Mouse (Mus musculus) thymus, adult 2 months (tissue): ENCODE data around the gene Pla1a.

ENCODE experiments used
- CTCF ChIP-seq: fragments of 200-500 bp; IDR thresholded peaks from 2 replicates; pipeline ENCODE4 v1.5.1; 2012; ENCODE audit warnings: mild to moderate bottlenecking, control low read depth, low read length, moderate library complexity, borderline replicate concordance; ENCODE audit not compliant: control insufficient read depth, poor library complexity, insufficient read depth; ENCODE audit errors: extremely low read depth
- POLR2A ChIP-seq: fragments of 200-500 bp; IDR thresholded peaks from 2 replicates; pipeline ENCODE4 v1.6.1; 2012; ENCODE audit warnings: mild to moderate bottlenecking, low read length, control low read depth, moderate library complexity; ENCODE audit not compliant: control insufficient read depth, poor library complexity, insufficient read depth; ENCODE audit errors: extremely low read depth

DNA sequence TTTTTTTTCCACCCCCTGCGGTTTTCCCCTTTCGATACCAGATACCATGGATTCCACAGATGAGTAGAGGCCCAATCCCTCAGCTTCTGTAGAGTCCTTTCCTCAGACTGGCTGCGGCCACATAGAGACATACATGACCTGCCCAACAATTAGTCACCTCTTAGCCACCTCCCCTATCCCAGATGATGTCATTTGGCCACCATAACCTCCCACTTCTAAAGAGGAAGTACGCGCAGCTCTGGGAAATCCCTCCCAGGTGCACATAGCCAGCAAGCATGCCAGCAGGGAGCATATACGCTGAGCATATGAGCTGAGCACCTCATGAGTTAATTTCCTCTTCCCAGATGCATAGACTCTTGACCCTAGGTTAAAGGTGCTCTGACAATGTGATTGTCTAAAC is 26.2 kb downstream of the Pla1a start:
- TF ChIP-seq CTCF (no peak), POLR2A (no peak)
